Mouse (Mus musculus): ENCODE measurements around the gene Rbpms2.

DNA sequence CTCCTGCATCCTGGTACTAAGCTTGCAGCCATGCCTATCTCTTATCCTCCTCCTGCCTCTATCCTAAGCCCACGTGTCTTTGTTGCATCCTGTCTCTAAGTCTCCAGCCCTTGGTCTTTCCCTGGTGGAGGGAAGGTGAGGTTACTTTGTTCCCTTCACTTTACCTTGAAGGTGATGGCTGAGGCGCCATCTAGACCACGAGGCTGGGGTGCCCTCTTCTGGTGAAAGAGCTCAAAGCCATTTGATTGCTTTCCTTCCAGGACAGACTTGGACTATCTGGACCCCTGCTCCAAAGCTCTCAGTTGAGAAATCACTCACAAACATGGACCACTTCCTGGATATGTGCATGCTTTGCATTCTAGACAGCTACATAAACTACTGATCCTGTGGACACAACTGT lies 34.7 kb downstream of the Rbpms2 start:
- TF ChIP-seq CTCF (IDR thresholded peaks at IDR 0.05; ENCODE audit: low read depth, low read length) (peak; percentile 91), POLR2A (IDR thresholded peaks at IDR 0.05; ENCODE audit: insufficient read depth, low read length) (no peak), EP300 (IDR thresholded peaks at IDR 0.05; ENCODE audit: insufficient read depth, low read depth, low read length) (no peak)
